Mouse (Mus musculus) E14TG2a.4 (cell line): ENCODE measurements around the gene Rimbp2.

ENCODE experiments used
- H3K27me3 ChIP-seq: 2 replicates; pipeline ENCODE4 v1.6.1; 2014; ENCODE audit warnings: low read length, control low read depth; ENCODE audit not compliant: insufficient read depth
- H3K36me3 ChIP-seq: 2 replicates; pipeline ENCODE4 v1.6.1; 2014; ENCODE audit warnings: low read length, control low read depth; ENCODE audit not compliant: insufficient read depth
- H3K4me1 ChIP-seq: replicated peaks from 2 replicates; pipeline ENCODE4 v1.6.1; 2014; ENCODE audit warnings: low read depth, low read length, control low read depth
- H3K4me3 ChIP-seq: replicated peaks from 2 replicates; pipeline ENCODE4 v1.5.1; 2014; ENCODE audit warnings: mild to moderate bottlenecking, low read length
- H3K9me3 ChIP-seq: 2 replicates; pipeline ENCODE4 v1.6.1; 2014; ENCODE audit warnings: low read length, control low read depth
- CTCF ChIP-seq: conservative IDR thresholded peaks from 2 replicates; pipeline ENCODE4 v1.5.1; 2014; ENCODE audit warnings: low read length
- NANOG ChIP-seq: IDR thresholded peaks from 2 replicates; pipeline ENCODE4 v1.6.1; 2014; ENCODE audit warnings: borderline replicate concordance, low read length, mixed read lengths
- POU5F1 ChIP-seq: IDR thresholded peaks from 2 replicates; pipeline ENCODE4 v1.6.1; 2014; ENCODE audit warnings: low read length, borderline replicate concordance

The Rimbp2 gene

GRCm38 (mm10) chr5:128711847-128712246 is 241.4 kb downstream of the Rimbp2 start:
- TF ChIP-seq NANOG (no peak), POU5F1 (no peak), CTCF (peak; percentile 90)

GRCm38 (mm10) chr5:128710596-128710995 is 242.7 kb downstream of the Rimbp2 start:
- Histone ChIP-seq H3K9me3 (no peaks in the 10 kb centered on the region), H3K36me3 (no peaks in the 10 kb centered on the region), H3K27me3 (peaks cover 27% of the 10 kb centered on the region), H3K4me3 (peak overlapping the region; percentile 21; the same call in 1 of the 2 replicates), H3K4me1 (peaks cover 34% of the 10 kb centered on the region)
- TF ChIP-seq NANOG (no peak), POU5F1 (no peak), CTCF (no peak)

More at GRCm38 (mm10) chr5:128711847-128712246, 241.4 kb downstream of the Rimbp2 start:
- peaks cover 26% of the 10 kb centered on the region for H3K4me1 ChIP-seq
- H3K36me3 ChIP-seq: no peaks in the 10 kb centered on the region
- H3K27me3 ChIP-seq: peaks cover 28% of the 10 kb centered on the region
- H3K4me3 ChIP-seq: no peak overlapping the region
- no peaks in the 10 kb centered on the region for H3K9me3 ChIP-seq

- Histone ChIP-seq H3K4me1 (peaks cover 29% of the 10 kb centered on the region), H3K9me3 (no peaks in the 10 kb centered on the region), H3K36me3 (no peaks in the 10 kb centered on the region), H3K27me3 (peaks cover 19% of the 10 kb centered on the region; the same call in 1 of the 2 replicates), H3K4me3 (no peak overlapping the region)
- TF ChIP-seq CTCF: no peak
- TF ChIP-seq POU5F1: no peak
- no peak for TF ChIP-seq NANOG
Measured at GRCm38 (mm10) chr5:128708929-128709328, 244.4 kb downstream of the Rimbp2 start.
